Mouse (Mus musculus) 3134 (cell line): ENCODE measurements around the gene Smim17.
"Not testable (repeated sequence)": the region's sequence is repeated elsewhere in the genome, so short reads cannot be mapped to it uniquely, and the experiment has no call there.

ENCODE experiments used
- DNase-seq: peaks from one replicate; pipeline ENCODE4 v3.0.0-alpha.2; 2011; ENCODE audit warnings: low spot score; ENCODE audit not compliant: insufficient read length; ENCODE audit errors: extremely low read depth

Gene Smim17

GRCm38 (mm10) chr7:6414626-6415441 is 16.3 kb downstream of the Smim17 start:
- DNase-seq, result no peak

GRCm38 (mm10) chr7:6415442-6415787 is 16.9 kb downstream of the Smim17 start:
- DNase-seq, result no peak

- no peak for DNase-seq
These were observed 21.4 kb downstream of the Smim17 start for GRCm38 (mm10) chr7:6419894-6420293.

GRCm38 (mm10) chr7:6429381-6429780 is 30.9 kb downstream of the Smim17 start:
- DNase-seq, result no peak

- DNase-seq, result no peak
These were observed 31.8 kb downstream of the Smim17 start for GRCm38 (mm10) chr7:6430342-6430741.

- no peak for DNase-seq
These were observed 39.9 kb downstream of the Smim17 start, which contains the start of gene Olfr1344 for GRCm38 (mm10) chr7:6438388-6438787. TSS of gene Olfr1344 (plus strand) at chr7:6438688.

- no peak for DNase-seq
These were observed 42.7 kb downstream of the Smim17 start for GRCm38 (mm10) chr7:6441173-6441572.

GRCm38 (mm10) chr7:6447771-6448170 is 49.3 kb downstream of the Smim17 start:
- DNase-seq, result no peak

- no peak for DNase-seq
These were observed 57.4 kb downstream of the Smim17 start, which contains the start of gene Olfr1336 for GRCm38 (mm10) chr7:6455868-6456267. TSS of gene Olfr1336 (plus strand) at chr7:6456168.

GRCm38 (mm10) chr7:6456399-6456798 is 57.9 kb downstream of the Smim17 start:
- DNase-seq, result no peak

- no peak for DNase-seq
These were observed 68.4 kb downstream of the Smim17 start, which contains the start of gene Olfr1346 for GRCm38 (mm10) chr7:6466951-6467350. TSS of gene Olfr1346 (plus strand) at chr7:6467101.

- not testable (repeated sequence) for DNase-seq
These were observed 79.1 kb downstream of the Smim17 start for GRCm38 (mm10) chr7:6477633-6478032.
